Mouse (Mus musculus): ENCODE data around the gene Ccdc149.

The Ccdc149 gene

DNA sequence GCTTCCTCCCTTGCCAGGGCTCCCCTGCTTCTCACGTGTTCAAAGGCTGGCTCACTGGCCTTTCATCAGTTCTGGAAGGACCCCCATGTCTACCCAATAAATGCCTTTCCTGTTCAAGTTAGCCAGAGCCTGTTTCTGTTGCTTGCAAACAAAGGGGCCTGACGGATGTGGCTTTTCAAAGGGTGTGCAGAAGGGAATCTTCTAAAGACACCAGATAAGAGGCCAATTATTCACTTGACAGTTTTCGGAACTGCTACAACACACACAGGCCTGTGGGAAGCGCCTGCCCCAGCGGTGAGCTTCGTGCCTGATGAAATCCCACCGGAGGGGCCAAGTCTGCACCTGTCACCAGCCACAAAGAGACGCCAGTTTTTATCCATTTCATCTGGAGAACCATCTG is 139.2 kb downstream of the Ccdc149 start:
- in situ Hi-C loops (cut with MboI, MseI): no loop called here
